Mouse (Mus musculus): Measurements from ENCODE around the gene Plscr1.

The Plscr1 gene

DNA sequence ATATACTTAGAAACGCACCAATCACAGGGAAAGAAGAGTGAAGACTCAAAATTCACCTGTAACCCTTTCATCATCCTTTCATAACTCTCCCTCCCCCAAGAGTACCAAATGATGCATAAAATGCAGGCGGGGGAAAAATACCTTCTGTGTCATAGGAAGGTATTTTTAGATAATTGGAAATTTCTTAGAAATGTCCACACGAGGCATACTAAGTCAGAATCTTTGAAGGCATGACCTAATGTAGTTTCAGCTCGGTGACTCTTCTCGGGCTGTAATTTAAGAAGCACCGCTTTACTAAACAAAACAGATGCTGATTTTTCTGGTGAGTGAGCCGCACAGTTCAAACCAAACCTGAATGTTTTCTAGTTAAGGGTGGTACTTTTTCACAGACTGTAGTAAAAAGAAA lies at the start of gene Plscr1:
Gene Plscr1 (plus strand): TSS at position 304 of the 406 bp plus-strand sequence.
- no peak for DNase-seq (ENCODE audit: low spot score in 2 of 2)

DNA sequence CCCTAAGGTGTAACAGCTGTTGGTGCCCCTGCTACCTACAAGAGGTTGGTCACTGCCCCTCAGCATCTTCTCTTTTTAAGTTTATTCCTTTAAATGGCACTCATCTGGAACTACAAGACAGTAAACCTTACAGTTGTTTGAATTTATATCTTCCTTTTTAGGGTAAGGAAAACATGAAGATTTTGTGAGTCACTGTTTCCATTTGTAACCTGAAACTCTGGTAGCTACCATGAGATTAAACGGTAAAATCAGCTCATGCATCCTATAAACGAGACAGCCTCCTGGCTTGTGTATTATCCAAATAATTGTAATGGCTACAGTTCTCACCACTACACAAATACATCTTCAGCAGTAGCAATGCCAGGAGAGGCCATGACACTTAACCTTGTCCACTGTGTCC lies 45.2 kb upstream of the Plscr1 start:
- DNase-seq (ENCODE audit: low spot score in 2 of 2) = no peak

DNA sequence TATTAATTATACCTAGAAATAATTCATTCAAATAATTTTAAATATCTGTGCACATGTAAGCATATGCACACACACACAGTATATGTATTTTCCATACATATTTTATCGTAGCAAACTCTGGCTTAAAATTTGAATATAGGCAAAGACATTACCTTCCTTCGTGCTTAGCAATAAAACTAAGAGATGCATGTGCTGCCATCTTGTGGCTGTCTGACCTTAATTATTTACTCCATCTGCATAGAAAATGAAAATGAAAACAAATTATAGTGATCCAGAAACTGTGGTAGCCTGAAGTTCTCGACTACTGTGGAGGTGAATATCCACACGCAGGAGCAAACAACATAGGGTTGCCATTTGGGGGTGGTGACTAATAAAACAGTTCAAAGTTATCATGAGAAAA lies 42.2 kb upstream of the Plscr1 start:
- peak in 1 of 2 experiments; percentile 58 for DNase-seq (ENCODE audit: low spot score in 2 of 2)

DNA sequence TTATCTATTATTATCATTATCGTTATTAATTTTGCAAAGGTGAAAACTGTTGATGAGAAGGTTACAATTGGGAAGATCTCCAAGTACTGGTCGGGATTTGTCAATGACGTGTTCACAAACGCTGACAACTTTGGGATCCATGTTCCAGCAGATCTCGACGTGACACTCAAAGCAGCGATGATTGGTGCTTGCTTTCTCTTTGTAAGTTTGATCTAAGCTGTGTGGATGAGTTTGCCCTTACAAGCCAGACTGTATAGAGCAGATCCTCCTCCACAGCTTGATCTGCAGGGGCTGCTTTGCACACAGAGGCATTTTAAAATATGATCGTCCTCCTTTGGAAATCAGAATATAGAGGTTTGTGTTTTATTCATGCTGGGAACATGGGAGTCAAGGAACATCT lies 41.8 kb upstream of the Plscr1 start:
- no peak for DNase-seq (ENCODE audit: low spot score in 2 of 2)

DNA sequence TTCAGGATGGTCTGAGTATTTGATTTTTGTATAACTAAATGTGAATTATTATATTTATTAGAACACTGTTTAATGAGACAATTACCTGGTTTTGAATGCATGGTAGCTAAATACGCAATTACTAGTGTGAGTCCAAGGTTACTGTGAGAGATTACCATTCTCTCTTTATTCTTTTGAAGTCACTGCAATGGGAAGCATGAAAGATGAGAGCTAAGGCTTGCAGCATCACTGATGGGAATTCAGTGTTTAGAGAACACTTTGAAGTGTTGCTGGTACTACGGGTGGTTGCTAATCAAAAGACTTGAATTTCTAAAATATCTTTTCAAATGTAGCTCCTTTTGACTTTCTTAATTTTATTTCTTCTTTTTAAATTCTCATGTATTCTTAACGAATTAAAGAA lies 39.7 kb upstream of the Plscr1 start:
- no peak for DNase-seq (ENCODE audit: low spot score in 2 of 2)

DNA sequence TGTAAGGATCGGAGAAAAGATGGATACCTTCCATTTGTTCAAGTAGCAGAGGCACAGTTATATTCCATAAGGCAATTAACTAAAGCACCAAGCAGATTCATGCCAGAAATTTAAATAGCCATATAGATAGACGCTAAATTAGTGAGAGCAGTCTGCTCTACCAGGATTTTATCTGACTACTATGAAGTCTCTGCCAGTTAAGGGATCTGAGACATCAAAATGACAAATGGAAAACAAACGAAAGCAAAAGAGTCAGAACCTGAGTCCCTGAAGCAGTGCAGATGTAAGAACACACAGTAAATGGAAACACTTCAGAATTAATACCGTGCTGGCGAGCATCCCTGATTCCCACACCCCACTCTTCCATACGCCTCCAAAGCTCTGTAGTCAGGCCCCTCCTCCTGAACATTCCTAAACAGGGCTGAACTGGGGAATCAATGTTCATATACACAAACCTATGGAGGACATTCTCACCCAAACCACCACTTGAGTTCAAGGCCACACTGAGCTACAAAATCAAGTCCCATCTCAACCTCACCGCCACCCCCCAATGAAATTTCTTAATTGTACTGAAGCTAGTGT lies 39.1 kb upstream of the Plscr1 start:
- no peak for DNase-seq (ENCODE audit: low spot score in 2 of 2)

DNA sequence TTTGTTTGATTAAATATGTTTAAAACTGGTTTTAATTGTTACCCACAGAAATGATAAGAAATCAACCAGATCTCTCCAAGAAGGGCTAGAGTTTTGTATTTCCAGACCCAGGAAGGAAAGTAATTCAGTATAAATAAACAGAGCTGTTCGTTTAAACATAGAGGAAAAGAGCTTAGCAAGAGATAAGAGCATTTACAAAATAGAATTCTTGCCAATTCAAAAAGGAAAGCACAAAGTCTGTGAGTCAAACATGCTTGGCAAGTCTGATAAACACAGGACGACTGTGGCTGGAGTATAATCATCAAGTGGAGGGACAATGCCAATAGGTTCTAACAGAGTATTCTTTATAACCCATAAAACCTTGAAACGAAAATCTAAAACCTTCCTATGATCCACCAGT lies 38.5 kb upstream of the Plscr1 start:
- no peak for DNase-seq (ENCODE audit: low spot score in 2 of 2)

DNA sequence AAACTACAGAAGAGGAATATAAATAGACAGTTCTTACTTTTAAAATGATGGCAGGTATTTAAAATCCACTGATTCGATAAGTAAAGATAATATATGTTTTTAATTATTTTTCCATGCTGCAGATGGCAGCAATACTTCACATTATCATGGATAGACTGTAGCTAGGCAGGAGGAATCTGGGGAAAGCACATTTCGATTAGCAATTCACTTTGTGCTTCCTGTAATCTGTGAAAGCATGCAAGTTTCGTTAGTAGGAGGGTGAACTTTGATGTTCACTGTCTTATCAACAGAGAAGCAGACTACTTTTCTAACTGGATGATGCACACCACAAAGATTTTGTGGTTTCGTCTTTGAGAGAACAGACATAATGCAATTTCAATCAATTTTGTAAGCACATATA lies 32.1 kb upstream of the Plscr1 start:
- DNase-seq (ENCODE audit: low spot score in 2 of 2) = no peak

DNA sequence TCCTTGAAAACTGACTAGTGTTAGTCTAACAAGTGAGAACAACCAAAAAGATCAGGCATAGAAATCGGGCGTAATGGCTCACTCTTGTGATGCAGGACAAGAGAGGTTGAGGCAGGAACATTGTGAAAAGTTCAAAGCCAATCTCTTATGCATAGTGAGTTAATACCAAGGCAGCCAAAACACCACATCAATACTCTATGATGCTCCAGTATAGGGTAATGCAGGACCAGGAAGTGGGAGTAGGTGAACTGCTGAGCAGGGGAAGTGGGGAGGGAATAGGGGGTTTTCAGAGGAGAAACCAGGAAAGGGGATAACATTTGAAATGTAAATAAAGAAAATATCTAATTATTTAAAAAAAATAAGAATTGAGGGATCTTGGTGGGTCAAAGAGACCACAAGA lies 31.7 kb upstream of the Plscr1 start:
- DNase-seq (ENCODE audit: low spot score in 2 of 2) = no peak

DNA sequence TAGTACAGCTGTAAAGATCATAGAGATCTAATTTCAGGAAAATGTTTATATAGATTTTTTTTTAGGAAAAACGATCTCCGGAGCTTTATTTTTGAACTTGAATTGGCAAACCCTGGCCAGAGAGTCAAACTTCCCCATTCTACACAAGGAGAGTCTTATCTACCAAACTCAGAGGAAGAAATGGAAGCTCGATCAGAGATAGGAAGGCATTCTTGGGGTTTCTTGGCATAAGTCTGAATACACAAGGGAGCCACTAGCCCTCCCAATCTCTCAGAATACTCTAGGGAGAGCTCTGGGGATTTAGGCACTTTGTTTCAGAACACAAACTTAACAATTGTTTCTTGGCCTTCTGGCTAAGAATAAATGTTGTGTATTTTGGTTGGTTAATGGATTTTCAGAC lies 29.4 kb upstream of the Plscr1 start:
- no peak for DNase-seq (ENCODE audit: low spot score in 2 of 2)

DNA sequence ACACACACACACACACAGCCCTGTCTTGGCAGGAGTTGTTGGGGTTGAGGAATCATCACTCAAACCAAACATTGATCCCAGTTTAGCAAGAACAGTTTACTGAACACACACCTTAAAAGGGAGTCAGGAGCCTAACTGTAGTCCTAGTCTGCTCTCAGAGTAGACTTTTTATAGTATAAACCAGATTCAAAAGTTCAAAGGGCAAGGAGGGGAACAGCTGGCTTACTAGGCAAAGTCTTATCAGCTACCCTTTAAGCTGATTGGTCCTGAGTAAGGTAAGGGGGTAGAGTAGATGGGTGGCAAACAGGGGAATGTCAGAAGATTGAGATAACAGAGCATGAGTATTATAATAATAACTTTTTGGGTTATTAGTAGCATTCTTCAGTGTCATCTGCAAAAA lies 28.1 kb upstream of the Plscr1 start:
- DNase-seq (ENCODE audit: low spot score in 2 of 2) = no peak

DNA sequence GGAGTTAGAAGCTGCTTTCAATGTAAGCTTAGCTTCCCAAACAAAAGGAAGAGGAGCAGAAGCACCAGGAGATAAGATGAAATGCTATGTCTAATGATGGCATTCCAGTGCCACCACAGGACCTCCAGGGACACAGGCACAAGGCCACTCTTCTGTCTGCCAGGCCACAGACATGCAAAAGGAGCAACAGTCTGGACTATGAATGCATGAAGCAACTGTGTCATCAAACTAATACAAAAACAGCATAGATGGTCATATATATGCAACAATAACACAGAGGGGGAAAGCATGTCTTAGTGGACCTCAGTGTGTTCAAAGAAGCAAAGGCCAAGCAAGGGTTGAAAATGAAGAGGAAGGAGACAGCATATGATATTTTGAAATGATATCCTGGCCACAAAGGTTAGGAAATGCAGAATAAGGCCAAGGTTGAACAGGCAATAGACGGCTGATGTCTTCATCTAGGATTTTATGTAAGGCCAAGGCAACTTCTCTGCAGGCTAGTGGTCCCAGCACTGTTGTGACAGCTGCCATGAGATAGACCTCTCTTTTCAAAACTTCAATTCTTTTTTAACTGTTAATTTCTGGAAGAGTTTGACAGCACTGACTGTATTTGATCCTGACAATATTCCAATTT lies 24.8 kb upstream of the Plscr1 start:
- DNase-seq (ENCODE audit: low spot score in 2 of 2) = no peak

DNA sequence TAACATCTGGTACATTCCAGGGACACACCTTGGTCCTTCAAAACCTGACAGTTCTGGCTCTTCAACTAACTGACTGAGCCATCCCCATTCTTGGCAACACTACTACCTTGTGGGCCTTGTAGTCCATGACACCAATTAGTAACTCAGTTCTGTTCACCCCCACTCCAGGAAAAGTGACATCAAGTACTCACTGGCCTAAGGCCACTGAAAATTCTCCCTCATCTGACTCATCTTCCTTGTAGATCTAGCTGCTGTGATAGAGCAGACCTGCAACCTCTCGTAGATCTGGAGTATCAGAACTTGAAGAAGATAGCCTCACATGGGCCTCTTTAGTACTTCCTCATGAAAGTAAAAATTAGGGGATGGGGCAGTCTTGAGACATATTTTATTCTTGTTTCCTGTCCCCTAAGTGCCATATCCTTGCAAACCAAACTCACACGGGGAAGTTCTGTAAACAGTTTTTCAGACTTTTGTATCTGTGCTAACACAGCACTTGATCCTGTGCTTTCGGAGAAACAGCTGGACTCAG lies 23.4 kb upstream of the Plscr1 start:
- DNase-seq (ENCODE audit: low spot score in 2 of 2) = no peak

DNA sequence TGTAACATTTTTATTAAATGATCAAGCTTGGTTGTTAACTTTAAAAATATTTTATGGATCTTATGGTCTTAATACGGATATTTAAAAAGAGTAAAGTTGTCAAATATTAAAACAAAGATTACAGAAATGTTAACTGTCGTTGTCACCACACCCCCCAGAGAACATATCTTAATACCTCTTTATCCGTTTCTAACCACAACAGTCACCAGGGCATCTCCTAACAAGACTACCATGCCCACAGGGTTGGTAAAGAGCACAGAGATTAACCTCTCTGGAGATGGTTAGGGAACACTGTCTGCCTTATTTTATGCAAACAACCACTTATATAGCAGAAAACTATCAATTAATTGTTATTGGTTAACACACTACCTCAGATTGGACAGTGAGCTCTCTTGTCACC lies 22.8 kb upstream of the Plscr1 start:
- no peak for DNase-seq (ENCODE audit: low spot score in 2 of 2)

DNA sequence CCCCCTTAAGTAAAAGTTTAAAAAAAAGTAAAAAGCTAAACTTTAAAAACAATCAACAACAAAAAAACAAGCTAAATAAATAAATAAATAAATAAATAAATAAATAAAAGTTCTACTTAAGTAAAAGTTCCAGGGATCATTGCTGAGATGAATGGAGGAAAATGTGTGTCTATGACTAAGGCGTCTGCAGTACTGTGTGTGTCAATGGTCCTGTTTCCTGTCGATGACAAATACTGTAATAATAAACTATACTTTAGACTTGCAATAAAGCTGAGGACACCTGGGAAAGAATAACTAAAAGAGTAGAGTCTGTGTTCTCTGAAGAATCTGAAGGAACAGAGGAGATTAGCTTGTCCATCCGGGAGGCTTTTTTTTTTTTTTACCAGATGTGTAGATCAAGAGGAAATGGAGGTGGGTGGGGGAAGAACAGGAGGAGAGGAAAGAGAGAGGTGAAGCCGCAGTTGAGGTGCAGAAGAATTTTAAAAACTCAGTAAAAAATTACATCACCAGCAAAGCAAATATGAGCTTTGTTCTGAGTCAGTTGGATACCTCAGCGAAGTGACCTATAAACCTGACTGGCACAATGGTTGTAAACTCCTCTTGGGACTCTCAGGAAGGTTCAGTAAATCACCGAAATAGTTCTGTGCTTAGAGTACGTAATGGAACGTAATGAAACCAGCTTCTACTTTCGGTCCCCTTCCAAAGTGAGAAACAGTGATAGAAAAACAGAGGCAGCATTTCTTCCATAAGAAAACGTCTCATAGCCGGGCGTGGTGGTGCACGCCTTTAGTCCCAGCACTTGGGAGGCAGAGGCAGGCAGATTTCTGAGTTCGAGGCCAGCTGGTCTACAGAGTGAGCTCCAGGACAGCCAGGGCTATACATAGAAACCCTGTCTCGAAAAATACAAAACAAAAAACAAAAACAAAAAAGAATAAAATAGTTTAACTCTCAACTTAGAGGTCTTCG lies 20.4 kb upstream of the Plscr1 start:
- DNase-seq (ENCODE audit: low spot score in 2 of 2) = no peak

DNA sequence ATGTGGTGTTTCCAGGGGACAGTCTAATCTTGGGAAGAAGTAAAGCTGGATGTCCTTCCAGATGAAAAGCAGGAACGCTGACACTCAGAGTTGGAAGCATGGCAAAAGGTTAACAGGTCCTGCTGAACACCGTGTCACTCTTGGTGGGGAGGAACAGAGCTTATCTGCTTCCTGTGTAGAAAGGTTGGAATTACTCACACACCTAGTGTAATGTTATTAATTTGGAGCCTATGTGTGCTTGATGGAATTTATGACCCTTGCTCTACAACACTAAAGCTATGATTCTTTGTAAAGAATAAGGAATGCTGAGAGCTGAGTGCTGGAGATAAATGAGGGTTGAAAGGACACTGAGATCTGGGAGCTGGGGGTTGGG lies 19.7 kb upstream of the Plscr1 start:
- no peak for DNase-seq (ENCODE audit: low spot score in 2 of 2)

DNA sequence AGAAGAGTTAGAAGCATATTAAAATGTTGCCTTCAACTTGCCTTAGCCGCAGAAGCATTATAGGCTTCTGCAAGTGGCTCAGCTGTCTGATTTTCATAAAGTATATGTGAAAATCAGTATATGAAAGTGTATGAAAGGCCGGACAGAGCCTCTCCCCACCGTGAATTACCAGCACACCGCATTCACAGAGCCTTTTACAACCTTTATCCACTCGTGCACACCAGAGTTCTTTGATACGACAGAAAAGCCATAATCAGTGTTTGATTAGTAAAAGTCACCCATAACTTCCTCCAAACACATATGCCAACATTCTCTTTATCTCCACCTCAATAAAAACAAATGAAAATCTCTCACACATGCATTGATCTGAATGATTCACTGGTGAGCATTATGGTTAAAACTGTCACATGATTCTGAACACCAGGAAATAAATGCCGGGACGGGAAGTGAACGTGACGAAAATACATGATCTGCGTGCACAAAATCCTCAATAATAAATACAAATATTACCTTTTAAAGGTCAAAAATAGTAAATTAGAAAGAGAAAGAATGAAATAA lies 14.6 kb upstream of the Plscr1 start:
- DNase-seq (ENCODE audit: low spot score in 2 of 2) = no peak

DNA sequence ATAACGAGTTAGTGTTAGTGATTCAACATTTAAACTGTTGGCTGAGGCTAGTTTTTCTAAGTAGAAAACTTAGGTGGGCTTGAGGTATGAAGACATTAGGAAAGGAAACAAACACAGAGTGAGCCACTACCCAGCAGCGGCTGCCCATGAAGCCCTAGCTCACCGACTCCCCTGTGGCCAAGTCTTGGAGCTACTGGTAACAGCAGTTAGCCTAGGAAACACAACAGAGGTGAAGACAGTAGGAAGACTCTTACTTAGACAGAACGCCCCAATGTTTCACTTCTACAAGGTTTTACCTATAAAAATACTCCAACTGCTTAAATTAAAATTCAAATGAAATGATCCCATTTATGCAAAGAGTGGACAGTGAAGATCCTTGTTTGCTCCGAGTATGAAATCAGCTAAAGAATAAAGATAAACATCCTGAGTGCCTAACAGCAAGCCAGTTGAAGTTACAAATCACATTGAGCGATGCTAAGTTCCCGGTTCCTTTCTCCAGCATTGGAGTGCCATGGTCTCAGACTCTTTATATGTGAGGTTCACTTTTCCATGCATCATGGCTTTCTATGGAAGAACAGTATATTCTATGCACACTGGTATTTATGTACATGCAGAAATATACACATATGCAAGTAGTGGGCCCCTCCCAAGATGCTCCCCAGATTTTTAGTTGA lies 640 bp upstream of the Plscr1 start:
- no peak for DNase-seq (ENCODE audit: low spot score in 2 of 2)

DNA sequence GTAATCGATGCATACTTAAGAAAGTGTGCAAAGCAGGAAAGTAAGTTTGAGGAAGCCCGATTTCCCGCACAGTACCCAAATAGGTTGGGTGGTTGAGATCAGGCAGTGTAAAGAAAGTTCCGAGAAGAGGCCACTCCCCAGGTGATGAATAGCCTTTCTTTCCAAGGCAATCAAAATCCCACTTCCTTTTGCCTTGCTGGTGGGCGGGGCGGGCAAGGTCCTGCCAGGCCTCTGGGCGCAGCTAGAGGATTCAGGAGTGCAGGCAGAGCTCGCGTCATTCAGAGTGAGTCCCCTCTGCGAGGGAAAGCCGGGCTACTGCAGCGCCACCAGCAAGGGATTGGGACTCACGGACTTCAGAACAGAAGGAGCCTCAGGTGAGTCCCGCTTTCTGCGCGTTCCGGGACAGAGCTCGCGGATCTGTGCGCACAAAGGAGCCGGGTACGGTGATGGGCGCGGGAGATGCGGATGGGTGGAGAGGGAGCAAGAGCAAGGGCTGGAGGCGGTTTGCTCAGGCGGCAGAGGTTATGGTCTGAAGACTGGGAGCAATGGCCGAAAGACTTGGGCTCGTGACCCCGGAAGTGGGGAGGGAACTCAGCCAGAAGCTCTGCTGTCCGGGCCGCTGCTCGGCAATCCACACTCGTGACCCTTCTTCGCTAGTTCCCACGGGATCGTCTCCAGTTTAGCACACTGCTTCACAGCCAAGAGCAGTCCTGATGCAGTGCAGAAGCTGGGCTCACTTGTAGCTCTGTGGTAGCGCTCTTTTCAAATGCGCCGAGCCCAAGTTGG lies 630 bp downstream of the Plscr1 start:
- DNase-seq (ENCODE audit: low spot score in 2 of 2) = peak; percentile 56 to 67

DNA sequence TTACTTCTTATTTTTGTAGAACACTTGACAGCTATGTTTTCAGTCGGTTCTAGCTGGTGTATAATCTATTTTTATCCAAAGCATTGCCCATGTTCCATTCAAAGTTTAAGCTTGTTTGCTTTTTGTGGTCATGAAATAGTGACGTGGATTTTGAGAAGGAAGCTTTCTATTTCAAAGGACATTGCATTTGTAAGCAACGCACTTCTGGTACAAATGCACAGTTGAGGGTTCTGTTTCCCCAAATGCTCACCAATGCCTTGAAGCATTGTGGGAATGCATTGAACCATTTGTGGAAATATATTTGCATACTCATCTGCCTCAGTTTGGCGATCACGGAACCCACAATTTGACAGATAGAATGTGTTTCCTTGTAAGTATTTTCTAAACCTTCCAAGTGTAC lies 3.2 kb downstream of the Plscr1 start:
- DNase-seq (ENCODE audit: low spot score in 2 of 2) = no peak
